Comparison of ENCODE assay signal across 8 mouse cellular contexts in genomic region chr10:83116889-83117288, GRCm38 (mm10).
DNase-seq lines count a peak whose midpoint lies in the region; ATAC-seq lines count a peak whose summit lies in the region.

No protein-coding gene starts in this region.

- WGBS in kidney, embryonic 16.5 days = 47% methylated on average over 11 of the region's 11 CpGs
- WGBS in liver, embryonic 12.5 days (ENCODE audit: insufficient replicate concordance) = 38% methylated on average over 11 of the region's 11 CpGs

- DNase-seq in cerebellum, postnatal 10 days = peak; percentile 70 to 73
- DNase-seq in cerebellum, adult 8-10 months = no peak
- peak; percentile 47 for DNase-seq in kidney, postnatal 10 days
- peak; percentile 63 for DNase-seq in adrenal gland, postnatal 14 days
- no peak for DNase-seq in embryo, embryonic 9.5 days (ENCODE audit: extremely low spot score)
- no peak for DNase-seq in lung, postnatal 25 days (ENCODE audit: low spot score)

- peaks cover 18% of the 10 kb centered on the region for H3K4me1 ChIP-seq in kidney, embryonic 16.5 days (ENCODE audit: insufficient read depth, low read length)
- H3K4me1 ChIP-seq in liver, embryonic 12.5 days = peaks cover 39% of the 10 kb centered on the region

- no peak overlapping the region for H3K27ac ChIP-seq in kidney, embryonic 16.5 days (ENCODE audit: low read length)
- H3K27ac ChIP-seq in liver, embryonic 12.5 days = no peak overlapping the region

- no peaks in the 10 kb centered on the region for H3K36me3 ChIP-seq in kidney, embryonic 16.5 days (ENCODE audit: insufficient read depth, low read length)
- no peaks in the 10 kb centered on the region for H3K36me3 ChIP-seq in liver, embryonic 12.5 days

- H3K4me3 ChIP-seq in kidney, embryonic 16.5 days (ENCODE audit: low read length) = no peak overlapping the region
- H3K4me3 ChIP-seq in liver, embryonic 12.5 days = no peak overlapping the region

- H3K9me3 ChIP-seq in kidney, embryonic 16.5 days (ENCODE audit: low read length) = no peaks in the 10 kb centered on the region
- no peaks in the 10 kb centered on the region for H3K9me3 ChIP-seq in liver, embryonic 12.5 days (replicated peaks)

- no peak for ATAC-seq in kidney, embryonic 16.5 days (ENCODE audit: low FRiP score, low TSS enrichment)
- ATAC-seq in liver, embryonic 12.5 days = peak; percentile 65; the same call in 1 of the 2 replicates

- H3K27me3 ChIP-seq in kidney, embryonic 16.5 days (ENCODE audit: insufficient read depth, low read length) = no peaks in the 10 kb centered on the region
- no peaks in the 10 kb centered on the region for H3K27me3 ChIP-seq in liver, embryonic 12.5 days (replicated peaks)

- no peak overlapping the region for H3K9ac ChIP-seq in kidney, embryonic 16.5 days (replicated peaks; ENCODE audit: low read length)
- H3K9ac ChIP-seq in liver, embryonic 12.5 days = no peak overlapping the region

- no peak overlapping the region for H3K4me2 ChIP-seq in kidney, embryonic 16.5 days (replicated peaks; ENCODE audit: low read depth, low read length)
- H3K4me2 ChIP-seq in liver, embryonic 12.5 days = peak overlapping the region; percentile 45

Comparison
In these comparisons a context has a peak if more than half of its experiments do, and no peak if none do; other contexts are left out.
1. DNase-seq: peak in cerebellum, postnatal 10 days (2 of 2), kidney, postnatal 10 days (single experiment) and adrenal gland, postnatal 14 days (single experiment); none in cerebellum, adult 8-10 months (single experiment), embryo, embryonic 9.5 days (single experiment) and lung, postnatal 25 days (single experiment).